ENCODE assay signal across 11 mouse cellular contexts in the genomic region with DNA sequence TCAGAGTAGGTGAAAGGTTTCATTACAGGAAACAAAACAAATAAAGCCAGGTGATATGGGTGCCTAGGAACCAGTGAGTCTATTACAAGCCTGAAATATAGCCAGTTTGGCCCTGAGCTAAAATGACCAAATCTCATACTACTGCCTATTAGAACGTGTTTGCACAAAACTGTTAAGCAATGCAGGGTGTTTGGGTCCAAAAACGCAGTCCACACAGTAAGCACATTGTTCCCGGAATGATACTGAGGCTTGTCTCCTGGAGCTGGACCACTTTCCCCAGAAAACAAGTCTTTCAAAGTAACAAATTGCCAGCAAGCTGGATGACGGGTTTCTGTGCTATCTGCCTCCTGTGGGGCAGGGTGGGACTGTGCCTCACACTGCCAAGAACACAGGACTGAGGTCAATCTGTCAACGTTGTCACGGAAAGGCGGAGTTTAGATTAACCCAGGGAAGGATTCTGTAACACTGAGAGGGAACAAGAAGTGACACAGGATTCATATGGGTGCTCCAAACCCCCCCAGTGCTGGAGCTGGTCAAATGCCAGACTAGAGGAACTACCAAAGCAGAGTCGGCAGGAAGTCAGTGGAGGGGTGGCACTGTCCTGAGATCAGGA.
A peak's percentile ranks its signal among the peaks of the same experiment; 100 is the strongest.
DNase-seq lines count a peak whose midpoint lies in the region; ATAC-seq and TF ChIP-seq lines count a peak whose summit lies in the region.
"Had no signal": no experiment of that assay in that cellular context is flagged by ENCODE, and none has a peak within 500 bp of the region (broad histone marks: within the 10 kb centered on the region; RNA-seq: fewer than 3 reads in every experiment).

No protein-coding gene starts in this region.

- no peak for TF ChIP-seq EP300 in stomach, postnatal 0 days (optimal IDR thresholded peaks at IDR 0.05)

- no peaks in the 10 kb centered on the region for H3K9me3 ChIP-seq in liver, embryonic 12.5 days (replicated peaks)
- no peaks in the 10 kb centered on the region for H3K9me3 ChIP-seq in stomach, postnatal 0 days (ENCODE audit: control insufficient read depth, low read length)
- H3K9me3 ChIP-seq: midbrain, embryonic 12.5 days had no signal

- peaks cover 4% of the 10 kb centered on the region for H3K4me1 ChIP-seq in liver, adult 2 months (ENCODE audit: control insufficient read depth, insufficient read depth, low read length)
- H3K4me1 ChIP-seq in liver, embryonic 12.5 days, result peaks cover 11% of the 10 kb centered on the region
- H3K4me1 ChIP-seq in stomach, postnatal 0 days (replicated peaks; ENCODE audit: control insufficient read depth, insufficient read depth), result no peaks in the 10 kb centered on the region
- H3K4me1 ChIP-seq: midbrain, embryonic 12.5 days had no signal

- ATAC-seq in liver, embryonic 12.5 days, result no peak
- peak; percentile 92 for ATAC-seq in stomach, postnatal 0 days (ENCODE audit: low FRiP score, low TSS enrichment)
- no peak for ATAC-seq in activated CD4-positive, CD25-positive, alpha-beta regulatory T cell, adult 4 months
- ATAC-seq in erythroid progenitor cell, adult 5-6 weeks (replicated peaks; ENCODE audit: low FRiP score, poor library complexity, severe bottlenecking), result no peak

- no peaks in the 10 kb centered on the region for H3K36me3 ChIP-seq in liver, adult 2 months (ENCODE audit: control insufficient read depth, insufficient read depth, low read length)
- H3K36me3 ChIP-seq in liver, embryonic 12.5 days, result no peaks in the 10 kb centered on the region
- no peaks in the 10 kb centered on the region for H3K36me3 ChIP-seq in stomach, postnatal 0 days (ENCODE audit: control insufficient read depth, insufficient read depth, low read length)
- H3K36me3 ChIP-seq: midbrain, embryonic 12.5 days had no signal

- no peak for TF ChIP-seq CTCF in liver, adult 2 months (IDR thresholded peaks at IDR 0.05; ENCODE audit: low read depth, low read length)
- peak; percentile 13; the same call in 1 of the 2 replicates for TF ChIP-seq CTCF in stomach, postnatal 0 days (IDR thresholded peaks at IDR 0.05; ENCODE audit: low read depth)

- no peak overlapping the region for H3K4me2 ChIP-seq in liver, embryonic 12.5 days
- no peak overlapping the region for H3K4me2 ChIP-seq in stomach, postnatal 0 days (replicated peaks; ENCODE audit: low read depth)
- H3K4me2 ChIP-seq: midbrain, embryonic 12.5 days had no signal

- no peak overlapping the region for H3K4me3 ChIP-seq in liver, adult 2 months (ENCODE audit: insufficient read depth, low read depth, low read length)
- no peak overlapping the region for H3K4me3 ChIP-seq in liver, embryonic 12.5 days
- no peak overlapping the region for H3K4me3 ChIP-seq in stomach, postnatal 0 days (ENCODE audit: low read depth, low read length)
- H3K4me3 ChIP-seq: midbrain, embryonic 12.5 days had no signal

- H3K27me3 ChIP-seq in liver, adult 2 months (ENCODE audit: control insufficient read depth, insufficient read depth, low read length), result no peaks in the 10 kb centered on the region
- H3K27me3 ChIP-seq in liver, embryonic 12.5 days (replicated peaks), result no peaks in the 10 kb centered on the region
- H3K27me3 ChIP-seq in stomach, postnatal 0 days (ENCODE audit: control insufficient read depth, insufficient read depth, low read length), result no peaks in the 10 kb centered on the region
- H3K27me3 ChIP-seq: midbrain, embryonic 12.5 days had no signal

- no peak overlapping the region; the same call in 1 of the 2 replicates for H3K27ac ChIP-seq in liver, adult 2 months (replicated peaks; ENCODE audit: insufficient read depth, low read depth, low read length)
- no peak overlapping the region for H3K27ac ChIP-seq in liver, embryonic 12.5 days
- peak overlapping the region; percentile 45; the same call in 1 of the 2 replicates for H3K27ac ChIP-seq in stomach, postnatal 0 days (replicated peaks)
- H3K27ac ChIP-seq: midbrain, embryonic 12.5 days had no signal

- TF ChIP-seq POLR2A in liver, adult 2 months (IDR thresholded peaks at IDR 0.05; ENCODE audit: extremely low read depth, insufficient read depth, low read length), result no peak

- peak overlapping the region; percentile 51; the same call in 1 of the 2 replicates for H3K9ac ChIP-seq in liver, adult 2 months (ENCODE audit: low read depth, low read length)
- no peak overlapping the region for H3K9ac ChIP-seq in liver, embryonic 12.5 days
- H3K9ac ChIP-seq in stomach, postnatal 0 days (ENCODE audit: low read length), result no peak overlapping the region
- H3K9ac ChIP-seq: midbrain, embryonic 12.5 days had no signal

- DNase-seq in adrenal gland, adult (ENCODE audit: inconsistent age in 2 of 2, low spot score in 1 of 2), result peak; percentile 15 to 64
- DNase-seq in adrenal gland, postnatal 25 days, result no peak
- peak; percentile 99 for DNase-seq in liver, adult 2 months (ENCODE audit: extremely low read depth, low read depth, low spot score)
- DNase-seq in heart, postnatal 4 days, result peak; percentile 63
- DNase-seq in stomach, postnatal 0 days (ENCODE audit: low spot score), result peak; percentile 64
- DNase-seq: cerebellum, postnatal 36 days; layer of hippocampus, postnatal 36 days had no signal

- whole genome bisulfite sequencing in liver, adult 2 months, result 7% methylated on average over 8 of the region's 8 CpGs
- 50% methylated on average over 8 of the region's 8 CpGs for WGBS in liver, embryonic 12.5 days (ENCODE audit: insufficient replicate concordance)
- 34% methylated on average over 8 of the region's 8 CpGs for WGBS in stomach, postnatal 0 days

- no peaks in the 10 kb centered on the region for H3K79me2 ChIP-seq in liver, adult 2 months (ENCODE audit: control insufficient read depth, insufficient read depth, low read length)
